Comparison of ENCODE assay signal across 15 mouse cellular contexts in genomic region chr11:72996781-72997180, GRCm38 (mm10).
"Had no signal": no experiment of that assay in that cellular context is flagged by ENCODE, and none has a peak within 500 bp of the region (broad histone marks: within the 10 kb centered on the region; RNA-seq: fewer than 3 reads in every experiment).

No protein-coding gene starts in this region.

- H3K4me1 ChIP-seq: neural tube, embryonic 12.5 days; neural tube, embryonic 13.5 days; neural tube, embryonic 15.5 days had no signal

- H3K27me3 ChIP-seq: neural tube, embryonic 12.5 days; neural tube, embryonic 13.5 days; stomach, embryonic 15.5 days had no signal

- H3K9ac ChIP-seq: neural tube, embryonic 12.5 days; neural tube, embryonic 13.5 days; neural tube, embryonic 15.5 days; stomach, embryonic 15.5 days had no signal

- H3K27ac ChIP-seq: neural tube, embryonic 12.5 days; neural tube, embryonic 13.5 days; neural tube, embryonic 15.5 days; stomach, embryonic 15.5 days; stomach, postnatal 0 days had no signal

- H3K36me3 ChIP-seq: neural tube, embryonic 12.5 days; neural tube, embryonic 13.5 days; neural tube, embryonic 15.5 days; stomach, embryonic 15.5 days had no signal

- H3K4me2 ChIP-seq: neural tube, embryonic 12.5 days; neural tube, embryonic 13.5 days; neural tube, embryonic 15.5 days; stomach, embryonic 15.5 days had no signal

- H3K4me3 ChIP-seq: neural tube, embryonic 12.5 days; neural tube, embryonic 13.5 days; neural tube, embryonic 15.5 days; stomach, embryonic 15.5 days had no signal

- H3K9me3 ChIP-seq: neural tube, embryonic 12.5 days; neural tube, embryonic 13.5 days; neural tube, embryonic 15.5 days; stomach, embryonic 15.5 days had no signal

- DNase-seq: retina, postnatal 1 day; right cerebral cortex, adult 18-20 months; right cerebral cortex, postnatal 14 days; right cerebral cortex, postnatal 25 days; right cerebral cortex, postnatal 4 days; spleen, adult 18-20 months; thymus, adult 2 months; thymus, postnatal 14 days; thymus, postnatal 25 days; thymus, postnatal 36 days had no signal
